Mouse (Mus musculus): ENCODE measurements at regions not wholly inside any gene's neighbourhood (a gene's known extent, or its start where the extent isn't known, plus 50 kb on each side); places are given as distances from the start of the nearest gene placed in this dataset.

DNA sequence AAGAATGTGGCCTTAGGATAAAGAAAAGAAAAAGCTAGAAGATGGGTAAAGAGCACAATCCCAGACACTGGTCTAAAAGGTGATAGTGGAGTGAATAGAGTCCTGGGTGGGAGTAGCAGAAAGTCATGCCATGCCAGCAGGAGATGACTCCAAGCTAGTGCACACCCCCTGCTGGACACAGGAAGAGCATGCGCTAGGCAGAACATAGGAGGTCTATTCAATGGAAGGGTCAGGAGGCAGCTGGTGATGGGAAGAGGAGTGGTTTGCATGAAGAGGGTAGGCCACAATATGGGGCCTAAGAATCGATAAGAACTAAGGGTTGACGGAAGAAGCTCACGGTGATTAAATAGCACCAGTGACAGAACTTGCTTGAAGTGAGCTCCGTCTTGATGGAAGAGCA is 119.3 kb upstream of the Zfp746 start:
- in situ Hi-C loops (cut with MboI; ENCODE audit: low pct_ligation_motif_present, low pct_unique_long_range_greater_than_20kb, low sequenced_read_pairs): no loop called here
- TF ChIP-seq ETS1 (conservative IDR thresholded peaks at IDR 0.05; ENCODE audit: low read depth, low read length) (no peak), CHD2 (IDR thresholded peaks at IDR 0.05; ENCODE audit: low read length) (no peak), JUND (conservative IDR thresholded peaks at IDR 0.05; ENCODE audit: low read depth, low read length) (no peak), ZMIZ1 (IDR thresholded peaks at IDR 0.05; ENCODE audit: low read depth, low read length) (no peak), SIN3A (IDR thresholded peaks at IDR 0.05; ENCODE audit: low read length) (no peak), ZNF384 (IDR thresholded peaks at IDR 0.05; ENCODE audit: low read depth, low read length) (peak; percentile 51), MAZ (IDR thresholded peaks at IDR 0.05; ENCODE audit: low read depth, low read length) (no peak), POLR2AphosphoS2 (IDR thresholded peaks at IDR 0.05; ENCODE audit: low read depth, low read length) (no peak), RAD21 (IDR thresholded peaks at IDR 0.05; ENCODE audit: low read depth, low read length) (peak; percentile 45), MAFK (IDR thresholded peaks at IDR 0.05; ENCODE audit: insufficient replicate concordance, low read length) (no peak), SMC3 (IDR thresholded peaks at IDR 0.05; ENCODE audit: low read depth, low read length) (peak; percentile 60), CTCF (conservative IDR thresholded peaks at IDR 0.05 in 1 of 2, IDR thresholded peaks at IDR 0.05 in 1 of 2; ENCODE audit: low read depth in 2 of 2, low read length in 2 of 2) (peak; percentile 15 to 70; a peak in 3 of 4 replicates), MEF2A (IDR thresholded peaks at IDR 0.05; ENCODE audit: borderline replicate concordance, low read depth, low read length) (no peak), TCF12 (IDR thresholded peaks at IDR 0.05; ENCODE audit: low read depth, low read length) (no peak)

DNA sequence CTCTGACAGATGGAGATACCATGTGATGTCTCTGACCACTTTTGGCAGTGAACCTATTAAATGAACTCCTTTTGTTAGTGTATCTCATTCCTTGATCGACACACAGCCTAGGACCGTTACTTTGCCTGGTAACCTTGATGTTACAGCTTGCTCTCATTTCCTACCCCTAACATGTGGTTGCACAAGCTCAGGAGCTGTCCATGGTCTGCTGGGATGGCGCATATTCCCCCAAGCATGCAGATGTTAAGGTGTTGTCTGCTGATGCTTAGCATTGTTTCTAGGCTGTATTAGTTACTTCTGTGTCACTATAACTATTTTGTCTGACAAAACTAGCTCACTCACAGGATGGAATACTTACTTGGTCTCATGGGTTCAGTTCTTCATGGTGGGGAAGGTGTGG is 113.6 kb upstream of the Zfp746 start:
- no peaks in the 10 kb centered on the region for H3K9me3 ChIP-seq (replicated peaks; ENCODE audit: low read length)
- peaks cover 32% of the 10 kb centered on the region for H3K27me3 ChIP-seq (replicated peaks)
- H3K79me2 ChIP-seq (replicated peaks; ENCODE audit: control insufficient read depth, extremely low read depth, insufficient read depth, poor library complexity, severe bottlenecking): no peaks in the 10 kb centered on the region
- H3K36me3 ChIP-seq (replicated peaks in 1 of 2; ENCODE audit: control insufficient read depth in 1 of 2, insufficient read depth in 1 of 2, low read length in 1 of 2): no peaks in the 10 kb centered on the region
- no peak overlapping the region for H3K9ac ChIP-seq (ENCODE audit: insufficient read depth, low read depth)
- TF ChIP-seq BHLHE40 (IDR thresholded peaks at IDR 0.05; ENCODE audit: low read depth, low read length): no peak
- TF ChIP-seq CTCF (conservative IDR thresholded peaks at IDR 0.05 in 1 of 2, IDR thresholded peaks at IDR 0.05 in 1 of 2; ENCODE audit: low read depth in 2 of 2, low read length in 2 of 2): no peak
- 0 out of 2 replicates have a peak, but pooled peaks have one; percentile 28 for TF ChIP-seq SIN3A (IDR thresholded peaks at IDR 0.05; ENCODE audit: low read length)
- peak; percentile 84 for TF ChIP-seq MXI1 (IDR thresholded peaks at IDR 0.05; ENCODE audit: low read depth, low read length)
- no peak for TF ChIP-seq NELFE (IDR thresholded peaks at IDR 0.05; ENCODE audit: low read depth, low read length)
- H3K4me3 ChIP-seq (replicated peaks in 1 of 3; ENCODE audit: low read depth in 2 of 3, low read length in 2 of 3, poor library complexity in 1 of 3): no peak overlapping the region
- H3K27ac ChIP-seq (ENCODE audit: insufficient read depth, low read depth): no peak overlapping the region
- no peaks in the 10 kb centered on the region for H3K4me1 ChIP-seq (ENCODE audit: control insufficient read depth in 1 of 2, insufficient read depth in 2 of 2)
- in situ Hi-C loops (cut with MboI; ENCODE audit: low pct_ligation_motif_present, low pct_unique_long_range_greater_than_20kb, low sequenced_read_pairs): loop anchor here (25.0 kb wide), 1 partner anchor 337 kb away; the partner anchor contains the start of gene Atp6v0e2
- dilution Hi-C loops (cut with MboI; ENCODE audit: extremely low pct_ligation_motif_present, extremely low pct_unique_long_range_greater_than_20kb, low sequenced_read_pairs): no loop called here
- no peak overlapping the region for H3K4me2 ChIP-seq (ENCODE audit: insufficient read depth, low read depth, poor library complexity, severe bottlenecking)
- no peak for DNase-seq (ENCODE audit: extremely low read depth)

More for the DNA sequence above, 119.3 kb upstream of the Zfp746 start:
- H3K4me2 ChIP-seq (ENCODE audit: insufficient read depth, low read depth, poor library complexity, severe bottlenecking): no peak overlapping the region
- no peak overlapping the region for H3K27ac ChIP-seq (ENCODE audit: insufficient read depth, low read depth)
- H3K36me3 ChIP-seq (replicated peaks in 1 of 2; ENCODE audit: control insufficient read depth in 1 of 2, insufficient read depth in 1 of 2, low read length in 1 of 2): no peaks in the 10 kb centered on the region
- H3K79me2 ChIP-seq (replicated peaks; ENCODE audit: control insufficient read depth, extremely low read depth, insufficient read depth, poor library complexity, severe bottlenecking): no peaks in the 10 kb centered on the region
- H3K4me1 ChIP-seq (ENCODE audit: control insufficient read depth in 1 of 2, insufficient read depth in 2 of 2): no peaks in the 10 kb centered on the region
- peaks cover 10% of the 10 kb centered on the region for H3K27me3 ChIP-seq (replicated peaks)
- H3K9ac ChIP-seq (ENCODE audit: insufficient read depth, low read depth): no peak overlapping the region
- H3K4me3 ChIP-seq (replicated peaks in 1 of 3; ENCODE audit: low read depth in 2 of 3, low read length in 2 of 3, poor library complexity in 1 of 3): no peak overlapping the region
- dilution Hi-C loops (cut with MboI; ENCODE audit: extremely low pct_ligation_motif_present, extremely low pct_unique_long_range_greater_than_20kb, low sequenced_read_pairs): no loop called here
- peak; percentile 25 for DNase-seq (ENCODE audit: extremely low read depth)
- H3K9me3 ChIP-seq (replicated peaks; ENCODE audit: low read length): peaks cover 5% of the 10 kb centered on the region

Data from CH12.LX (cell line).